Mouse (Mus musculus) kidney, adult 2 months (tissue): ENCODE measurements at regions not wholly inside any gene's neighbourhood (a gene's known extent, or its start where the extent isn't known, plus 50 kb on each side); places are given as distances from the start of the nearest gene placed in this dataset.

Experiments used
- DNase-seq: peaks from one replicate; pipeline ENCODE4 v3.0.0; 2021
- H3K27ac ChIP-seq: fragments of 200-500 bp; 2 replicates; pipeline ENCODE4 v1.5.1; 2012; ENCODE audit warnings: low read depth, low read length, control low read depth, inconsistent platforms; ENCODE audit not compliant: insufficient read depth
- H3K27me3 ChIP-seq: fragments of 200-500 bp; replicated peaks from 2 replicates; pipeline ENCODE4 v1.6.1; 2012; ENCODE audit warnings: mild to moderate bottlenecking, moderate library complexity, low read length, inconsistent platforms; ENCODE audit not compliant: control insufficient read depth, insufficient read depth
- H3K36me3 ChIP-seq: fragments of 200-500 bp; 2 replicates; pipeline ENCODE4 v1.6.1; 2012; ENCODE audit warnings: mild to moderate bottlenecking, moderate library complexity, low read length, inconsistent platforms; ENCODE audit not compliant: control insufficient read depth, insufficient read depth
- H3K4me1 ChIP-seq: fragments of 200-500 bp; 2 replicates; pipeline ENCODE4 v1.6.1; 2011; ENCODE audit warnings: low read length; ENCODE audit not compliant: control insufficient read depth, insufficient read depth
- H3K4me3 ChIP-seq: fragments of 200-500 bp; 2 replicates; pipeline ENCODE4 v1.5.1; 2011; ENCODE audit warnings: mild to moderate bottlenecking, low read depth, low read length, control low read depth; ENCODE audit not compliant: insufficient read depth
- CTCF ChIP-seq: fragments of 200-500 bp; conservative IDR thresholded peaks from 2 replicates; pipeline ENCODE4 v1.5.1; 2011; ENCODE audit warnings: low read depth, mild to moderate bottlenecking, control low read depth, low read length, moderate library complexity, mixed read lengths; ENCODE audit not compliant: insufficient read depth, insufficient read length
- POLR2A ChIP-seq: fragments of 200-500 bp; IDR thresholded peaks from one replicate; pipeline ENCODE4 v1.6.1; 2011; ENCODE audit warnings: low read depth, low read length, control low read depth
- WGBS: fragments of 180-500 bp; shearing (Covaris S2); methylation state at CpG from one replicate; pipeline ENCODE4 v1.1.7; 2018; 5-methylcytosine and 5-hydroxymethylcytosine counted together

DNA sequence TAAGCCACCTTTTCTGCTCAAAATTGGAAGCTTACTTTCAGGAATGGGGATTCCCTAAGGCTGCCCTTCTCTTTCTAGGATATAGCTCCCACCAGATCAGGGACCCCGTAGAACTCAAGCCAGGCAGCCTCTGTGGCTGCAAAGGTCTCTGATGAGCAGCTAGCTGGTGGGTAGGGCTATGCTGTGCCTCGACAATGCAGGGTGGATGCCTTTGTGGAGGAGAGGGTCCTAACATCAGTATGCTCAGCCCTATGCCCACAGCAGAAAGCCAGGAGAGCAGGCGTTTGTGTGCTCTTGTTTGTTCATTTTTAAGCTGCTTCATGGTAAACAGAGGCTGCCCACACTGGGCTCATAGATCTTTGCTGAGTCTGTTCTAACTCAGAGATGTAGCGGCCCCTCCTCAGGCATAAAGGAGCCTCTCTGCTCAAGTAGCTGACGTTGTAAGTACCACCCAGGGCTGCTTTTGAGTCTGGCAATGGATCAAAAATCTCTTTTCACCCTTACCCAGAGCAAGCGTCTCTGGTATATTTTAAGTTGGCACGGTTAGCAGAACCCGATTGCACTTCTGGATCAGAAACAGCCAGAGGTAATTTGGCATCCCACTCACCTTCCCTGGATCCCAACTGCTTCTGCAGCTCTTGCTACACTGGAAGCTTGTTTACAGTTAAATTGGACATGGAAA, 136.0 kb upstream of the Tab2 start:
- Histone ChIP-seq H3K4me3 (no peak overlapping the region), H3K4me1 (0 out of 2 replicates have a peak, but pooled peaks cover 2% of the 10 kb centered on the region), H3K27me3 (no peaks in the 10 kb centered on the region), H3K27ac (no peak overlapping the region), H3K36me3 (no peaks in the 10 kb centered on the region)
- WGBS, result 59% methylated on average over 8 of the region's 8 CpGs
- no peak for DNase-seq
- TF ChIP-seq POLR2A (no peak), CTCF (no peak)

DNA sequence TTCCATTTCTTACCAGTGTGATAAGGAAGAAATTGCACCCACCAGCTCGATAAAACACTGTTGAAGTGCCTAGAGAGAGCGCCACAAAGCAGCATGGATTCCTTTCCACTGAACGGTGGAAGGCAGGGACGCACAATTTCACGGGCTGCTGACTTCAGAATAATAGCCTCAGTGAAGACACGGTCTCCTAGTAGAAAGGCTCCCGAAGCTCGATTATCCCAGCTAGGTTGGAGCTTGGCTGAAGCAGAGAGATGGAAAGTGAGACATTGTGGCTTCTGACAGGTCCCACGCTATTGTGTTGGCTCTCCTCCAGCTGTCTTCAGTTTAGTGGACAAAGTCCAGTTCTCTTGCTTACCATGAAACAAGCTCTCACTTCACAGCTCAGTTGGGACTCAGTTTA, 133.3 kb upstream of the Tab2 start:
- DNase-seq, result peak; percentile 59
- WGBS, result 27% methylated on average over 9 of the region's 9 CpGs
- no peak for TF ChIP-seq CTCF
- TF ChIP-seq POLR2A, result no peak
- no peak overlapping the region for H3K27ac ChIP-seq
- H3K36me3 ChIP-seq, result no peaks in the 10 kb centered on the region
- no peak overlapping the region for H3K4me3 ChIP-seq
- H3K4me1 ChIP-seq, result 0 out of 2 replicates have a peak, but pooled peaks cover 2% of the 10 kb centered on the region
- no peaks in the 10 kb centered on the region for H3K27me3 ChIP-seq

DNA sequence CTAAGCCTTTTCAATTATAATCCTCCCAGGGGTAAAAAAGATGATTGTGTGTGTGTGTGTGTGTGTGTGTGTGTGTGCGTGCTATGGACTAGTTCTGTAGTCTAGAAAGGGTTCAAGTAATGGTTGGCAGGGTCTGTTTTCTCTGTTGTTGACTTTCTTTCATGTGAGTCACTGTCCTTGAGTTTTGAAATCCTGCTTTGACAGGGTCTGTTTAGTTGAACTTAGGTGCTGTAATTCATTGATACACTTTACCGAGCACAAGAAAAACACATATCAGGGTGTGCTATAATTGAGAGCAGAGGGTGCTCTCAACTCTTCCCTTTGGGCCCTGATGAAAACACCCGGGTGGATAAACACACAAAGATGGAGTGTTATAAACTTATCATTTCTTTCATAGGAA, 132.7 kb upstream of the Tab2 start:
- H3K4me1 ChIP-seq, result 0 out of 2 replicates have a peak, but pooled peaks cover 2% of the 10 kb centered on the region
- H3K27ac ChIP-seq, result no peak overlapping the region
- no peaks in the 10 kb centered on the region for H3K27me3 ChIP-seq
- H3K36me3 ChIP-seq, result no peaks in the 10 kb centered on the region
- TF ChIP-seq CTCF, result no peak
- TF ChIP-seq POLR2A, result no peak
- no peak overlapping the region for H3K4me3 ChIP-seq
- WGBS, result 54% methylated on average over 3 of the region's 3 CpGs
- no peak for DNase-seq

DNA sequence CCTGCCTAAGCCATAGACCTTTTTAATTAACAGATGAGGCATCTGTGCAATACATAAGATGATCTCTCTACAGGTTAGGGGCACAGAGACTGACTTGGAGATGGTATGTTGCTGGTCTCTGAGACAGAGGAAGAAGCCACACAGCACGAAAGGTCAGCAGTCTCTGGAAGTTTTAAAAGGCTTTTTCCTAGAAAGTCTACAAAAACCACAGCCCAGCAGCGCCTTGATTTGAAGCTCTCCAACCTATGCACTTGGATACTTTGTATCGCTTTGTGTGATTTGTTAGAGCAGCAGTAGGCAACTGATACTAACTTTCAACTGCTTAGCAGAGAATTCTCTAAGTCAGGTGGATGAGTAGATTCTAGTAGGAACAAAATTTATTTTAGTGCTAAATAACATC, 132.3 kb upstream of the Tab2 start:
- DNase-seq, result no peak
- 0 out of 2 replicates have a peak, but pooled peaks cover 2% of the 10 kb centered on the region for H3K4me1 ChIP-seq
- WGBS, result 94% methylated on average over 3 of the region's 3 CpGs
- H3K36me3 ChIP-seq, result no peaks in the 10 kb centered on the region
- no peak overlapping the region for H3K27ac ChIP-seq
- TF ChIP-seq POLR2A, result no peak
- no peaks in the 10 kb centered on the region for H3K27me3 ChIP-seq
- H3K4me3 ChIP-seq, result no peak overlapping the region

DNA sequence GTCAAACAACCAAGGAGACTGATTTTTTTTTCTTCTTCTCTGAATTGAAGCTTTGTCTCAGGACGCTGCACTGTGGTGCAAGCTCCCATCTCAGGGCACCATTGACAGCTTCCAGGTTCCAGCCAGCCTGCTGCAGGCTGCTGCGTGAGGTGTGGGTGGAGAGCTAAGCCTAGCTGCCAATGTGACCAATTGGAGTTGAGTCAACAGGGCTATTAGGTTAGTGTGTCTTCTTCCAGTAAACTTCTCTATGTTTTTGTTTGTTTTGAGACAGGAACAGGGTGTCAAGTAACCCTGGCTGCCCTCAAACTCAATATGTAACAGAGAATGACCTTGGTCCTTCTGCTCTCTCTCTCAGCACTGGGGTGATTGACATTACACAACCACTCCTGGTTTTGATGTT, 131.1 kb upstream of the Tab2 start:
- peak; percentile 83 for DNase-seq
- H3K4me1 ChIP-seq, result 0 out of 2 replicates have a peak, but pooled peaks cover 2% of the 10 kb centered on the region
- TF ChIP-seq POLR2A (no peak), CTCF (no peak)
- 43% methylated on average over 2 of the region's 2 CpGs for WGBS
- H3K36me3 ChIP-seq, result no peaks in the 10 kb centered on the region
- H3K27me3 ChIP-seq, result no peaks in the 10 kb centered on the region
- H3K4me3 ChIP-seq, result no peak overlapping the region
- H3K27ac ChIP-seq, result no peak overlapping the region

DNA sequence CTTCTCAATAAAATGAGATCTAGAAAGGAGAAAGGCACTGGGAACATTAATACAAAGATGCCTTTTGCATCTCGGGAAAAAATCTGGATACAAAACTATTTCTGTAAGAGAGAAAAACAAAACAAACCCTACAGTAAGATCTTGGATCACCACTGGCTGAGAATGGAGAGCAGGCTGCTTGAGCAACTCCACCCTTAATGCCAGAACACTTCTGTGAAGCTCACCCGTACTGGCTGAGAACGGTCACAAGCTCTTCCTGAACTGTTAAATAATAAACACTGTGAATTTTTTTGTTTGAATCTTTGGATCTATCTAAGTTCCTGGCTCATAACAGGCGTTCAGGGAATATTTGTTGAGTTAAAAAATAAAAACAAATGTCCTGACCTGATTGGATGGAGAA, 130.4 kb upstream of the Tab2 start:
- Histone ChIP-seq H3K27ac (no peak overlapping the region), H3K4me3 (no peak overlapping the region), H3K36me3 (no peaks in the 10 kb centered on the region), H3K4me1 (0 out of 2 replicates have a peak, but pooled peaks cover 2% of the 10 kb centered on the region), H3K27me3 (no peaks in the 10 kb centered on the region)
- DNase-seq, result peak; percentile 12
- TF ChIP-seq POLR2A (no peak), CTCF (no peak)
- WGBS, result 53% methylated on average over 4 of the region's 4 CpGs

DNA sequence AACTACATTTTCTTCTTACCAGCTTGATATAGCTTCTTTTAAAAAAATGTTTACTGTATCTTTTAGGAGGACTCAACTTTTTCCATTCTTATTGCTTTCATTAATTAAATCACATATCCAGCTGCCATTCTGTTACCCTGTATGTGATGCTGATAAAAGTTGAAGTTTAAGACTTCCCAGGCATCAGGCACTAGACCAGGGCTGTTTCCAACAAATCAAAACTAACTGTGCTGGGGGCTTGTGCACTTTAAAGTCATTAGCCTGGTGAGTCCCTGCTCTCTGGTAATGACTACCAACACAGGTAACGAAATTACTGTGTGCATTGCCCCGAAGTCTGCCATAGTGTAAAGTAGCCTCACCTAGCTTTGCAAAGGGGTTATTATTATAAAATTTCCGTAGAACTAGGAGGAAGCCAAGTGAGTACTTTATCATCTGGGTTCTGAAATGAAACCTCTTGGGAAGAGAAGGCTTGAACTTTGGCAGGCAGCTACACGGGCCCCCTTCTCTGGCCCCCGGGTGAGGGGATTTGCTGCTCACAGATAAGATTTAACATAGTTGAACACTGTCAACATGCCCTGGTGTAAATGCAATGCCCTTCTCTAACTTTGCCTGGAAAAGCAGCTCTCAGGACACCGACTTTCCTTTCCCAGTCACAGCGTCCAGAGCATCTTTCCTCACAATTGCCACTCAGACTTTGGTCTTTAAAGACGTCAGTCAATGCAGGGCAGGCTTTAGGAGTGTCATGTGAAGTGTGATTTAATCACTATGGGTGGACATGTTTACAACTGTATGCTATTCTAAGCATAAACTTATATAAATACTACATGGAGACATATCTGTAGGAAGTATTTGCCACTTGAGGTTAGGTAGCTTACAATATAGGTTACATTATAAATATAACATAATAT, 122.1 kb upstream of the Tab2 start:
- no peak overlapping the region for H3K4me3 ChIP-seq
- no peaks in the 10 kb centered on the region for H3K27me3 ChIP-seq
- no peak overlapping the region for H3K27ac ChIP-seq
- no peak for DNase-seq
- 68% methylated on average over 8 of the region's 8 CpGs for WGBS
- no peaks in the 10 kb centered on the region for H3K36me3 ChIP-seq
- no peaks in the 10 kb centered on the region for H3K4me1 ChIP-seq
- TF ChIP-seq CTCF (no peak), POLR2A (no peak)
